Mouse (Mus musculus) olfactory bulb, adult 2 months (tissue): ENCODE data around the gene Alyref2.

Source experiments
- CTCF ChIP-seq: fragments of 200-500 bp; IDR thresholded peaks from 2 replicates; pipeline ENCODE4 v1.5.1; 2012; ENCODE audit warnings: low read depth, mild to moderate bottlenecking, low read length, moderate library complexity; ENCODE audit not compliant: insufficient read depth
- POLR2A ChIP-seq: fragments of 200-500 bp; IDR thresholded peaks from 2 replicates; pipeline ENCODE4 v1.6.1; 2012; ENCODE audit warnings: mild to moderate bottlenecking, low read depth, low read length, moderate library complexity; ENCODE audit not compliant: insufficient read depth

DNA sequence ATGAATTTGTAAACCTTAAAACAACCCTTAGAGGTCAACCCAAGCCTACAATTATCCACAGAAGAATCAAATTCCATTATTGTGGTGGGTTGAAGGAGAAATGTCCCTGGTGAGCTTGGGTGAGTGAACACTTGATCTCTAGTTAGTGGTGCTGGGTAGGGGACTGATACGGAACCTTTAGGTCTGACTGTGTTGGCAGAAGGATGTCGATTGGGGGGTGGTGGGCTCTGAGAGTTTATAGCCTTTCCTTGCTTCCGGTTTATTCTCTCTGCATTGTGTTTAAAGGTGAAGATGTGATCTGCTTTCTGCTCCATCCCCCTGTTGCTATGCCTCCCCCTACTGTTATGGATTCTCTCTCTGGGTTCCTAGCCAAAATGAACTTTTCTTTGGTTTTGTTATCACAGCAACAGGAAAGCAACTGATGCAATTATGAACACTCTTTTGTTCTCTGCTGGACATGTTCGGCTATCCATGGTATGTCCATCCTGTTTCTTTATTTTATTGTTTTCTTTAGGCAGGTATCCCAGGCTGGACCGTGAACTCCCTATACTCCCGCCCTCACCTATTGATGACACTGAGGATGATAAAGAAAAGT lies 2.2 kb upstream of the Alyref2 start:
- no peak for TF ChIP-seq POLR2A
- no peak for TF ChIP-seq CTCF
